Mouse (Mus musculus): ENCODE measurements at regions not wholly inside any gene's neighbourhood (a gene's known extent, or its start where the extent isn't known, plus 50 kb on each side); places are given as distances from the start of the nearest gene placed in this dataset.

DNA sequence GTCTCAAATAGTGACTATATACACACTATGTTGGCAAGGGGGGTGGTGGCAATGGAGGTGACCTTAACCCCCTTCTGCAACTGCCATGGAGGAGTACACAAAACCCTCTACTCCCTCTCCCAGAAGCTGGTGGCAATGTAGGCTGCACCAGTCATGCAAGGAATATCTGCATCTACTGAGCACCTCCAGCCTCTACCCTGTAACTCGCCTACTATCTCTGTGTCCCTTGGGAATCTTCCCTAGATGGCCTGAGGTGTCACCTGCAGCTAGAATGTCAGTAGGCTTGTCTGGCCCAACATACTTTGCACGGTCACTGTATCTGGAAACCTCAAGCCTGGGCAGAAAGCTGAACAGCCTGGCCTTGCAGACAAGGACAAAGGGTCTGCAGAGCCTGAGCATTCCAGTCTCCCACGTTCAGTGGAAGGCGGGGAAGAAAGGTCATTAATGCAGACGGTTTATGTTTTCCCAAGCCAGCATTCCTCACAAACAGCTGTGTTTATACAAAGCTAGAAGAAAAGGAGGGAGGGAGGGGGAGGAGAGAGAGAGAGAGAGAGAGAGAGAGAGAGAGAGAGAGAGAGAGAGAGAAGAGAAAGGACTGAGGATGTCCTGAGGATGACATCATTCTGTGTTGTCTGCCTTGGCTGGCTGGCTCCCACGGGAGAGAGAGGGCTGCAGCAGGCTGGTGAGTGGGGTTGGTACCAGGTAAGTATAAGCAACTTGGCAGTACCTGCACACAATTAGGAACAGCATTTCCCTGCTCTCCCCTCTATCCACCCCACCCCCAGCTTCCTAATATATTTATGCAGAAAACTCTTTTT, 380.3 kb downstream of the Tns1 start:
- no peak for DNase-seq (ENCODE audit: extremely low read depth, insufficient read length, low spot score)

DNA sequence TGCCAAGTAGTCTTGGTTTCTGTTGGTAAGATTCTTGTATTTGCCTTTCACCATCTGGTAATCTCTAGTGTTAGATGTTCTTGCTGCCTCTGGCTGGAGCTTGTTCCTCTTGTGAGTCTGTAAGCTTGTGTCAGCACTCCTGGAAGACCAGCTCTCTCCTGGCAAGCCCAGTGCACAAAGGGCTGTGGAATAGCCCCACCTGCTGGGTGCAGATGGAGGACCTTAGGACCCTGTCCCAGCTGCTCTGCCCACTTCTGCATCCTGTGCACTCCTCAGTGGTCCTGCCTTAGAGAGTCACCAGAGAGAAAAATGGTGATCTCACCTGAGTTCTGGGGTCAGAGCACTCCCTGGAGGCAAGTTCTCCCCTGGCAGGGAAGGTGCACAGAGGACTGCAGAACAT, 387.2 kb downstream of the Tns1 start:
- no peak for DNase-seq (ENCODE audit: extremely low read depth, insufficient read length, low spot score)

DNA sequence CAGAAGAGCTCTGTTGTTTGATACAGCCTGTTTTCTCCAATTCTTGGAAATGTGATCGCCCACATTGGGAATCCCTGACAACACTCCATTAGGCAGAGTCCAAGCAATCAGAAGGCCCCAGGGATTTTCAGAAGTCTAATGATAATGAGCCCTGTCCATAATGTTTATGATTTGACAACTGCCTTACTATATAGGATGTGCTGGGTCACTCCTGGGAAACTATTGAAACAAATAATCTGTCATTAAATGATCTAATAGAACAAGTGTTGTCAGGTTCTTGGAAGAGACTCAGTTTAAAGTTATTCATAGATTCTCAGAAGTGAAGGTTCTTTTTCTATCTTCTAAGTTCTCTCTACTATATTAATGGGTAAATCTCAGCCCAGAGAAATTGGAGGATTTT, 395.9 kb downstream of the Tns1 start:
- no peak for DNase-seq (ENCODE audit: extremely low read depth, insufficient read length, low spot score)

DNA sequence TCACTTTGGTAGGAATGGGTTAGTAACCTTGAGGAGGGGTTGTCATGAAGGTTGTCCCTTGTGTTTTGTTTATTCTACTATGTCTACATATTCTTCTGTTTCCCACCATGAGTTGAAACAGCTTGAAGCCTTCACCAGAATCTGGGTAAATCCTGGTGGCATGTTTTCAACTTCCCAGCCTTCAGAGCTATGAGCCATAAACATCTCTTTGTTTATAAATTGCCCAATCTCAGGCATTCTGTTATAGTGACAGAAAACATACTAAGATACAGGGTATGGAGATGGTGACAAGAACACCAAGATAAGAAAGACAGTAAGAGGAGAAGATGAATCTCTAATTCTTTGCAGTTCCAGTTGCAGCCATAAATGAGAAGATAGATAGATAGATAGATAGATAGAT, 396.5 kb downstream of the Tns1 start:
- no peak for DNase-seq (ENCODE audit: extremely low read depth, insufficient read length, low spot score)

DNA sequence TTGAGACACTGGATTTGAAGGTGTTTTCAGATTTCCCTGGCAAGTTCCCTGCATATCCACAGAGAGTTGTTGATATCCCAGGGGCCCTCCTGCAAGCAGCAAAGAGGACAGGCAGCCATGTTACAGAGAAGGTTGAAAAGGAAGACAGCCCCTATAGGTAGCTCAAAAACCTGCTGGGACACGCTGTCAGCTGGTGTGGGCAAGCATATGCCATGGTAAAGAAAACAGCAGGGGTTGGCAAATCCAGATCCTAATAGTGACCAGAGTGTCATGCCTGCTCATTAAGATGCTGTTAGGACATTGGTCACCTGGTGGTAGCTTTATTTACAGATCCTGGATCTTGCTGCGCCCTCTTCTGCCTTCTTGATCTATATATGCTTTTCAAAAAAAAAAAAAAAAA, 397.6 kb downstream of the Tns1 start:
- DNase-seq (ENCODE audit: extremely low read depth, insufficient read length, low spot score): no peak

DNA sequence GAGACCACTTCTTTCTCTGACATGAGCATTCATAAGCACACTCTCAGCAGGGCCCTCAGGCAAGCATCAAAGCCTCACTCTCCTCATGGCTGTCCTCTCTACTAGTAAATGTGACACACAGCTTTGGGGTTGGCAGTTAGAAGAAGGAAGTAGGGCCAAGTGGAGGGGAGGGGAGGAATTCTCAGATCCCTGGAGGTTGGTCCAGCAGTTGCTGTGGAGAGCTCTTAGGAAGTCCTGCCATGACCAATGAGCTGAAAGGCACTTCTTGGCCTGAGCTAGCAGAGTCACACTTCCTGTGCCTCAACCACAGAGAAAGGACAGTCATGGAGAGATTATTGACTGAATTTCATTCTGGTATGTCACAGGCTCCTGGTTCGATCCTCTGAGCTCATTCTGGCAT, 398.8 kb downstream of the Tns1 start:
- no peak for DNase-seq (ENCODE audit: extremely low read depth, insufficient read length, low spot score)

DNA sequence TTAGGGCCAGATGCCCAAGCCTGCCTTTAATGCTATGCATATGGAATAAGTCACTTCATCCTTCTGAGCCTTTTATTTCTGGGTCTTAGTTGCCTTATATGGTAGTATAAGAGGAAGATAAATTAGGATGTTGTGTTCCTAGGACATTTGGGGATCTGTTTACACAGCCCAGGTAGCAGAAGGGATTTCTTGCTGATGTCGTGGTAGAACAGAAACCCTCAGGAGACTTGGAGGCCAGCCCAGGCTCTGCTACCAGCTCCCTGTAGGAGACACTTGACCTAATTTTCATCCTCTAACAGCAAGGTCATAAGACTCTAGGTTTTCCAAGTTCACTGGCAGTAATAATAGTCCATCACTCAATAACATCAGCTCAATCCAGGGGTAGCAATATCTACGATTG, 399.7 kb downstream of the Tns1 start:
- DNase-seq (ENCODE audit: extremely low read depth, insufficient read length, low spot score): no peak

DNA sequence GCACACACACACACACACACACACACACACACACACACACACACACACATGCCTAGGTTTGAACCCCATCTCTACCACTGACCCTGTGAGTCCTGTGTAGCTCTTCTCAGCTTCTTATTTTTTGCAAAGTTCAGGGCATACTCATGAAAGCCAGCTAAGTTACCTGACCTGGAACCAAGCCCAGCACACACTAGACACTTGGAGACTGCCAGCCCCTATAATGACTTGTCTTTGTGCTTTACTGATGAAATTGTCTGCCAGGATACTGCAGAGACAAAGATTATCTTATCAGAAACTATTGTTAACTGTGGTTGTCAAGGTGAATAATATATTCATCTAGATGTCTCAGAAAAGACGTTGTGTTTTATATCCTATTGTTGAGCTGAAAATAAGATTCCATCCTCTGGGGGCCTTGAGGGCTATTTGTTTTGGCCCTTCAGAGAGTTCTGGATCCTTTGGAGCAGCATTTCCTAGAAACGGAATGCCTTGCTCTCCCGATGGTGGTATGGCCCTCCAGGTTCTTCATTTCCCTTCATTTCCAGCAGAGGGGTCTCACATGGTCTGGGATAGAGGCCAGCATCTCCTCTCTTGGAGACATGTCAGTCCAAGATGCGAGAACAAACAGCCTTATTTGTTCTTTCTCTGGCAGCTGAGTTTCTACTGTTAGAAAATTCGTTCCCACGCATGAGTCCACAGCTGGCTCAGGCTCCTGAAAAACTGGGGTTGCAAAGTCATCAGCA, 402.6 kb downstream of the Tns1 start:
- no peak for DNase-seq (ENCODE audit: extremely low read depth, insufficient read length, low spot score)

DNA sequence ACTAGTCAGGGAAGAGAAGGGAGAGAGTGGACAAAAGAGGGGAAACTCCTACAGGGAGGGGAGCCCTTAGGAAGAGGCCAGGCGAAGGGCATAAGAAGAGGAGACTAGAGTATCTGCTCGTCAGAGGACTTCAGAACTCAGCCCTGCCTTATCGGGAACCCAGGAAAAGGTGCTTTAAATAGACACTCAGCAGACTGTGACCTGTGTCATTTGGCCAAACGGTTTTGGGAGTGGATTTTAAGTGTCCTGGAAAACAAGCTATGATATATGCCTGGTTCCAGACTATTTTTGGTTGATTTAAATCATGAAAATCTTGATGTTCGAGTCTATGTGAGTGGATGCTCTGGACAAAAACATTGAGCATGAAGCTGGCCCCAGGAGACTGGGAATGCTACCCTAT, 405.8 kb downstream of the Tns1 start:
- DNase-seq (ENCODE audit: extremely low read depth, insufficient read length, low spot score): no peak

DNA sequence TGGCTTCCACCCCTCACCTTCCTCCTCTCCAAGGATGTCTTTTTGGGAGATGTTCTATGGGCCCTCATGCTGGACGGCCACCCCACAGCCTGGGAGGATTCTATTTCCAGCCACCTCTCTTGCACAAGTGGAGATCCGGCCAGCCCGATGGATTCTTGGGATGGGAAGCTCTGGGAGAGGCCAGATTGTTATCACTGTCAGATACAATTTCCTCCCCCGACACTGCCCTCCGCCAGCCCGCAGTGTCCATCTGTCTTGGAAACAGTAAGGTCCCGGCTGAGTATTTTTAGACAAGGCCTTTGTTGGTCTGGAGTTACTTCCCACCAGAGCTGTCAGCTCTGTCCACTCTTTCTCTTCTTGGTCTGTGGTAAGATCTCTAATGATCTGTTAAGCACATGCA, 406.8 kb downstream of the Tns1 start:
- DNase-seq (ENCODE audit: extremely low read depth, insufficient read length, low spot score): no peak

DNA sequence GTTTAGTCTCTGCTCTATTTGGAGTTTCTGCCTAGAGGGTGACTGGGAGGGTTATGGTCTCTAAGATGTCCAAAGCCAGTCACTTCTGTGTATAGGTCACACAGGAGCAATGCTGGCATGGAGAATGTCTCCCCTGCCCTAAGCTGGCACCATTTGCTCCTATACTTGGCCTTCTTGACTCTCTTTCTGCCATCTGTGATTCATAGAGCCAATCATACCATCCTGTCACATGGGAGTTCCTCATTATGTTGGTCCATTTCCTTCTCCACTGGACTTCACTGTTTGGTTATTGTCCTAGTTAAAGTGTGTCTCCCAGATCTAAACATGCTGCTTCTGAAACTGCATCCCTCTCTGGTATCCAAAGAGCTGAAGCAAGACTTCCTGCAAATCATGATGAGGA, 407.3 kb downstream of the Tns1 start:
- DNase-seq (ENCODE audit: extremely low read depth, insufficient read length, low spot score): no peak

DNA sequence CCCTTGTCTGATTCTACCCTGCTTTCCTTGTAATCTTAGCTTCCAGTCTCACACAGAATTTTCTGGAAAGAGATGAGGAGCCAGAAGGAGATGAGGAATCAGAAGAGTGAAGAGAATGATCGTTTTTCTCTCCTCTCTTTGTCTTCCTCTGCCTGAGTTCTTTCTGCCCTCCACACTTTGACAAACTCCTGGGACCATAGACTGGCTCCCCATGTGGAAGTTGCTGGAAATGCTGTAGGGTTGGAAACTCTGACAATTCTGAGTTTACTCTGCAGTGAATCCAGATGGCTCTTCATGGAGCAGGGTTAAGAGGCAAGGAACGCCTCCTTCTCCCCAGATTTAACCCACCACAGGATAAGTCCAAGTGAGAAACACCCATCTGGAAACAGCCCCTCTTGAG, 408.7 kb downstream of the Tns1 start:
- no peak for DNase-seq (ENCODE audit: extremely low read depth, insufficient read length, low spot score)

DNA sequence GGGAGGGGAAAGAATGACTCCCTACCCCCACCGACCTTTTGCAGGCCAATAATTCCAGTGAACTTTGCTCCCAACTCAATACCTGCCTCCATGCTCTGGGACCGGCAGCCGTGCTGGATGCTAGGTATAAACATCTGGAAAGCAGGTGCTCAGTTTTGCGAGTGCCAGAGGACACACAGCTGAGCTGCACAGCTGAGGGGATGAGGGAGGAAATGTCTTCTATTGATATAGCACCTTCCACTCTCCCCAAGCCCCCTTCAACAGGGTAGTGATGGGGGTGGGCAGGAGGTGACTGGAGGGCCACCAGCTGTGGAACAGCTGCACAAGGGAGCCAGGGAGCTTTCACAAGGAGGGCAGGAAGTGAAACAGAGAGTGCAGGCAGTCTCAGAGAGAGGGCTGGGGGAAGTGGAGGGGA, 421.8 kb downstream of the Tns1 start:
- DNase-seq (ENCODE audit: extremely low read depth, insufficient read length, low spot score): no peak

DNA sequence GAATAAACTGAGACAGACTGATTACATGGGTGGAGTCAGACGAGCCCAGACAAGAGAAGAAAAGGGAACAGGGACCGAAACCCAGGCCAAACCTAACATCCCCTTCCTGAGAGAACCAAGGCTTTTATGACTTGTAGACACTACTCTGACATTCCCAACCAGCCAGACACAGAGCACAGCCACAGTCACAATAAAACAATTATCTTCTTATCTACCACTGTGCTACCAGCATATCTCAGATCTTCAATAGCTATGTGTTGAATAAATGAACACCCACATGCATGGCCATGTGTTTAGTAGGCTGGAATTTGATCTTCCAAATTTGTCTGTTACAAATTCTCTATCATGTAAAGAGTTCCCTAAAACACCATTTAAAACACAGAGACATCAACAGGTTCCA, 430.7 kb downstream of the Tns1 start:
- DNase-seq (ENCODE audit: extremely low read depth, insufficient read length, low spot score): no peak

DNA sequence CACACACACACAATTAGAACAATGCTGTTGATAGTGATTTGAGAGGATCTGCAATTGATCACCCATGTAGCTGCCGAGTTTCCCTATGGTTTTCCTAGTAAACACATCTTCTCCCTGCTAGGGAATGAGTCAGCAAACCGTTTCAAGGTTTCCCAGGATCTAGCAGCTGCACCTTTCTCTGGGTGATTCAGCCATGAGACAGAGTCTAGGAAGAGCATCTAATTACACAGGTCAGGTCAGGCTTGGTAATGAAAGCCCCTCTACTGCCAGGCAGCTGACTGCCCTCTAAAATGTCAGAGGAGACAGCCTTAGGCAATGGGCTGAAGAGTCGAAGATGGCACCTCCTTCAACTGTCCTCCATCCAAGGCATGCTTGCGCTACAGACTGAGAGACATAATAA, 438.5 kb downstream of the Tns1 start:
- DNase-seq (ENCODE audit: extremely low read depth, insufficient read length, low spot score): no peak

DNA sequence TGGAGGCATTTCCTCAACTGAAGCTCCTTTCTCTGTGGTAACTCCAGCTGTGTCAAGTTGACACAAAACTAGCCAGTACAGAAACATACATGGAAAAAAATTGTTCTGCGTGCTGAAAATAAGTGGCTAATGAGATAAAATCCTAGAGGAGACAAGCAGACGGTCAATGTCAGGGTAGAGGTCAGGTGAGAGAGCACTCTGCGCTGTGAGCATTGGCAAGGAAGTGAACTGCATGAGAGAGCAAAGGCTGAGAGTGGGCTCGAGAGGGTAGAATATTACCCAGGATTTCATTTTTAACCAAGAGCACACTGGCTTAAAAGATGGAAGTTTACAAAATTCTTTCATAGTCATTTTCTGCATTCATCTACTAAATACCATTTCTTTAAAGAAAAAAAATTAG, 439.2 kb downstream of the Tns1 start:
- no peak for DNase-seq (ENCODE audit: extremely low read depth, insufficient read length, low spot score)

DNA sequence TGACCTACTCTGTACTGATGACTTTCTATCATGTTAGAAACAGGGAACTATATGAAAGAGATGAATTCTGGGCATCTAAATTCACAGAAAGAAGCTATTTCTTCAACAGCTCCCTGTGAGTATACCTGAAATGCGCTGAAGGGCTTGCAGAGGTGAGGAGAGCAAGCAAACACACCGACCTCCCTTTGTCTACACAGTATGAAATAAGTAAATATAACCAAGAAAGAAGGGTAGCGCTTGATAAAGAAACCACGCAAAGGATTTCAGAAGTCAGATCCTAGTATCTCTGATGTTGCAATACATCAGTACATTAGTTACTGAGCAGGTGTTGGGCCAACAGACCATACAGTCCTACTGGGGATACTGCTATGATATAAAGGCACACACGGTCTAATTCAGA, 440.1 kb downstream of the Tns1 start:
- DNase-seq (ENCODE audit: extremely low read depth, insufficient read length, low spot score): no peak

DNA sequence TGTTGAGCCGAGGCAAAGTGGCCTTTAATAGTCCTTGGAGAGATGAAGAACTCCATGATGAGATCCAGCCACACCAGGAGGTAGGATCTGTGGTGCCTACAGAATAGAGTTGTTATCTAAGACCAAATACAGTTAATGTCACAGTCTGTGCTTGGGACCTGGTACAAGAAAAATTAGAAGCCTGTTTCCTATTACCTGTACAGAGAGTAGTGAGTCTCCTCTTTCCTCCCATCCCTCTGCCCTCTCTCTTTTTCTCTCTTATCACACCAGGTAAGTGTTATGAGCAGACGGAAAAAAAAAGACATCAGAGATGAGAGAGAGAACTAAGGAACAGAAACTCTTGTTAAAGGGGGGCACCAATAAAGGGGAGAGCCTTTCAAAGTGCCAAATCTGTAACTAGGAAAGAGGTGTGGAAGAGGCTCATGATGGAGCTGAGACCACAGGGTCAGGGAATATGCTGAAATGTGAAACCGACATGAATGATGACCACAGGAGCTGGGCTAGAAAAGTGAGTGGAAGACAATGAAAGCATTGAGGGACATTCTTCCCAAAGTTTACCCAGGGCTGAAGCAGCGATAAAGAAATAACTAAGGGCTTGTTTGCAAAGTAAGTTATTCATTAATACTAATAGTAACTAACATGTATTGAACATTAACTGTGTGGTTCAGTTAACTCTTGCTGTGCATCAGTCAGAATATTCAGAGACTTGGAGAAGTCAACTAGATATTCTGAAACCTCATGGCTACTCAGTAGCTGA, 440.9 kb downstream of the Tns1 start:
- no peak for DNase-seq (ENCODE audit: extremely low read depth, insufficient read length, low spot score)

DNA sequence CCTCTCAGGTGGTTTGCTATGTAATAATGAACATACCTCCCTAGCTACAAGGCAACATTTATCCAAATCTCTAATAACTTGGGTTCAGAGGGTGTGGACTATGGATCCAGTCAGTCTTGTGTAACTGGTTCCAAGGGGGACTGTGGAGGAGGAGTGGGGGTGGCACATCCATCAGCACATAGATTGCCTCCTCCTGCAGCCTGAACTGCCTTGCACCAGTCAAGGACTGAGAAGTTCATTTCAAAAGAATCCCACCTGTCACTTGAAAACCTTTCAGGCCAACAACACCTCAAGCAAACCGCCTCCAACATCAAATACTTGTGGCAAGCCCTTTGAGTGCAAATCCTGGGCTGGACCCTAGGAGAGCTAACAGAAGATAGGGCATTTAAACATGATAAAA, 442.6 kb downstream of the Tns1 start:
- no peak for DNase-seq (ENCODE audit: extremely low read depth, insufficient read length, low spot score)

DNA sequence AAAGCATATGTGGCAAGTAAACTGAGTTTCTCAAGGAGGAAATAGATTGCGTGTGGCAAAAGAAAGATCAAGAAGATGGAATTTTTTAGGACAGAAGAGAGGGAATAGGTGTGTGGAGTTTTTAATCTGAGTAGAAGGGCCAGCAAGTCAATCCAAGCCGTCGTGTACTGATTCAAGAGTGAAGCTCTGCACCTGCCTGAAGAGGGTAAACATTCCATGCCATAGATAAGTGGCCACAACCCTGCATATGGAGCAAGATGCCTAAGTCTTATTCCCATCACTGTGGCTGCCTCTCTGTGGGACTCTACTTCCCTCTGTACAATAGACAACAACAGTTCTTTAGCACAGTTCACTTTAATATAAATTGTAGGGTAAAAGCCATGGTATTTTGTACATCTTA, 443.4 kb downstream of the Tns1 start:
- no peak for DNase-seq (ENCODE audit: extremely low read depth, insufficient read length, low spot score)

DNA sequence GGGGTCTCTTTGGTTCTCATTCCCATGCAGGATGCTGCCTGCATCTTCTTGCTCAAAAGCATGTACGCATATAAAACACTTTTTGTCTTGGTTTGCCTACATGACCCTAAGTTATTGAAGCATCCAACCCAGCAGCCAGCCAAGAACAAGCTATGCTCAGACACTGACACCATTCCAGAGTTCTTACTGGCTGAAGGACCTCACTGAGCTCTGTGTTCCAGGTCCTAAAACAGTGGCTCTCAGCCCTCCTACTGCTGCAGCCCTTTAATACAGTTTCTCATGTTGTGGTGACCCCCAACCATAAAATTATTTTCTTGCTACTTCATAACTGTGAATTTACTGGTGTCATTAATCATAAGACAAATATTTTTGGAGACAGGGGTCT, 450.4 kb downstream of the Tns1 start:
- DNase-seq (ENCODE audit: extremely low read depth, insufficient read length, low spot score): no peak
